Mouse (Mus musculus): ENCODE results near the gene Osbpl10.

Osbpl10 gene

DNA sequence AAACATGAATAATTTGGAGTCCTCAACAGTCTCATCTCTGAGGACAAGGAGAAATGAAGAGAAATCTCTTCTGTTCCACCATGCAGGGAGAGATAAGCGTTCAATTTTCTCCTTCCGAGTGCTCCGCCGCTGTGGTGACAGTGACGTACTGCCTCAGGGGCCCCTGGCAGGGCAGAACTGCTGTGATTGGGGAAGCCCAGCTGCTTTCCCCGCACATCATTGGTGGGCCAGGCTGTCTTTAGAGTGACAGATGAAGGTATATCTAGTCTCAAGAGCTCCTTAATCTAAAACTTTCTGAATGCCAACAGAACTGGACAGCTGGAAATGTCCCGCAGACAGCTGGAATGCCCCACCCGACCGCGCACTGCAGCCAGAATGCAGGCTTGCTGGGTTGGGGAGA lies 118.1 kb downstream of the Osbpl10 start:
- DNase-seq, result no peak

DNA sequence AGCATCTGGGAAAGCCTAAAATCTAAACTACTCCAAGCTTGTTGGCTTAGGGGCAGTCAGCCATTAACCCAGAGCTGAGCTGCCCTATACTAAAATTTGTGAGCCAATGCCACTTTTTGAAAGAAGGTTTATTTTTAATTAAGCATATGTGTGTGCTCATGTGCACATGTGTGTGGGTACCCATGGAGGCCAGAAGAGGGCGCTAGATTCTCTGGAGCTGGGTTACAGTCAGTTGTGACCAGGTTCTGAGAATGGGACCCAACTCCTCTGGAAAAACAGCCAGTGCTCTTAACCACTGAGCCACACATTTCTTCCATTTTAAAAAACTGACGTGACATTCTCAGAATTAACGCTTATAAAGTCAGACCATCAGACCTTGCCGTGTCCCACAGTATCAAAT lies 119.0 kb downstream of the Osbpl10 start:
- DNase-seq, result no peak

DNA sequence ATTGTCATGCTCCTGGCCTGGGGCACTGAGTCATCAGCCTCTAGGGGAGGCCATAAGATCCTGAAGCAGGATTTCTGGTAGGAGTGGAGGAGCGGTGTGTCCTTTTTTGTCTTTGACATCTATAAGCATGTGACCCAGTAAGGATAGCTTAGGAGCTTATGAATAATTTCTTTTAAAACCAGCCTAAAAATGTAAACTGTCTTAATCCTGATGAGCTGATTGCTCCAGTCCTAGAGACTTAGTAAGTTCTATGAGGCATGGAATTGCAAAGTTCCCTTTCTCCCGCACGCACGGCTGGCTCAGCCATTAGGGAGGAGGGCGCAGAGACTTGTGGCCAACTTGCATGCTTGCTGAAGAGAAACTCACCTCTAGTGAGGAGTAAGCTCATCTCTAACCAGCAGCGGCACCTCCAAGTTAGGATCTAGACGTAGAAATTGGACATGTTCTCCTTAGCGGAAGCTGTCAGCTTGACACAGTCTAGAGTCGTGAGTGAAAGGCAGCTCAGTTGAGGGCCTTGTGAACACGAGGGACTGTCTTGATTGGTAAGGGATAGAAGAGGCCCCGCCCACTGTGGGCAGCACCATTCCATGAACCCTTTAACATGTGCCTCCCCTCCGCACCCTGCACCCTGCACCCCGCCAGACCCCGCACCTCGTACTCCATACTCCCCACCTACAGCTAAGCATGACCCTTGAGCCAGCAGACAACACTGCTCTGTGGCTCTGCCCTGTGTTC lies 122.0 kb downstream of the Osbpl10 start:
- no peak for DNase-seq

DNA sequence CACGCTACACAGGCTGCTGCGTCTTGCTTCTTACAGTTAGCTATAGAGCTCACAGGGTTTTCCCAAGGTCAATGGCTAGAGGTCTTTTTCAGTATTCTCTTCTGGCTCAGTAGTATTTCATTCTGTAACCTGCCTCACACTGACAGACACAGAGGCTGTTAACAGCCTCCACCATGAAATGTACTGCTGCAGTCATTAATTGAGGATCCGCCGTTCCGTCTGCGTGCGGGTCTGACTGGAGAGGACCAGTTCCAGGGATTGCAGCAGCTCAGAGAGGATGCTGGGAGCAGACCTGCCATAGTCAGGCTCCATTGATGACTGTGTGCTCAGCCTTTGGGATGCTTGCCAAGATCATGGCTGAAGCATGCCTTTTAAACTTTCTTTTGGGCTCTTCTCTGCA lies 129.1 kb downstream of the Osbpl10 start:
- DNase-seq, result no peak

DNA sequence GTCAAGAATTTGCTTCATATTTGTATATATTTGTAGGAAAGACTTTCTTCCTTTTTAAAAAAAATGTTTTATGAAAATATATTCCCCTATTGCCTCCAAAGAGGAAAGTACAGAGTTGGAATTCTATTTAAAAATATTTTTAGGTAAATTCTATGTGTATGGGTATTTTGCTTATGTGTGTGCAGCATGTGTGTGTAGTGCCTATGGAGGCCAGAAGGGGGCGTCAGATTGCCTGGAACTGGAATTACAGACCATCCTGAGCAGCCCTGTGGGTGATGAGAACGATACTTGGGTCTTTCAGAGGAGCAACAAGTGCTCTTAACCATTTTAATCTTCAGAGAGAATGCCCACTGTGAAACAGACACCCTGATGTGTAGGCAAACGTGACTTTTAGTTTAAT lies 132.3 kb downstream of the Osbpl10 start:
- DNase-seq, result no peak

DNA sequence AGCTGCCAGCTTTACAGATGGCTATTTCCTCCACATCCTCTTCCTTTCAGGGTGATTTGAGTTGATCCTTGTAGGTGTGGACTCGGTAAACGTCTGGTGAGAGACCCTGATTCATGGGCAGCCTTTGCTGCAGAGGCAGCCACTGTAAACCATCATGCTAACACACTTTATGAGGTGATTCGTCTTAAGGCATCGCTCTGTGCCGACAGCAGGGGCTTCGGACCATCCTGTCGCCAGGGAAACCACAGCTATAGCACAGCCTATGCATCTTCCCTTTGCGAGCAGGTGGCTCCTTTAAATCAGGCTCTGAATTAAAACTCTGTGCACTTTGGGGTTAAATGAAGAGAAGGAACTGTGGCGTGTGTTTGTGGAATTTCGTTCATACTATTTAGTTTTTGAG lies 138.9 kb downstream of the Osbpl10 start:
- DNase-seq, result no peak

- no peak for DNase-seq
Measured at GRCm38 (mm10) chr9:115120276-115120675, 141.9 kb downstream of the Osbpl10 start.

DNA sequence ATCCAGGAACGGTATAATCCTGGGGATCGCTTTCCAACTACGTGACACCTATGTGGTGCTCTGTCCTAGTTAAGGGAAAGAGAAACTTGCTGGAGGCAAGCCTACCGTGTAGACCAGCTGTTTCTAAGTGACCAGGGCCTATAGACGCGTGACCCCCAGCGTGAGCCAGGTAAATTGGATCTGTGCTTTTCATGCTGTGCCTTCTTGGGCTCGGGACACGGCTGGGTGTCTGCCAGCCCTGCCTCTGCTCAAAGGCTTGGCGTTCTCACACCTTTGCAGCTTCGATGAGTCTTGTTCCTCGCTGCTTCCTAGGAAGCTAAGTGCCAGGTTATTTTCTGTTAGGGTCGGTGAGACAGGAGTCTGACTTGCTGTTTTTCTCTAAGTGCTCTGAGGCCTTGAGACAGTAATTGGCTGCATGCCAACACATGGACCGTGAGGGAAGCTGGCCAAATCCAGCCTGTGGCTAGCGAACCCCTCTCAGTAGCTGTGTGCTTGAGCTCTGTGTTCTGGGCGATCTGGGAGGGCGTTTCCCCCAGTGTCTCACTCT lies 142.4 kb downstream of the Osbpl10 start:
- DNase-seq, result peak; percentile 30 to 36

GRCm38 (mm10) chr9:115127342-115127741 lies 149.0 kb downstream of the Osbpl10 start:
- DNase-seq, result no peak

GRCm38 (mm10) chr9:115133926-115134325 lies 155.6 kb downstream of the Osbpl10 start:
- no peak for DNase-seq

- no peak for DNase-seq
Measured at GRCm38 (mm10) chr9:115134736-115135135, 156.4 kb downstream of the Osbpl10 start.

GRCm38 (mm10) chr9:115135352-115135751 lies 157.0 kb downstream of the Osbpl10 start:
- DNase-seq, result no peak

DNA sequence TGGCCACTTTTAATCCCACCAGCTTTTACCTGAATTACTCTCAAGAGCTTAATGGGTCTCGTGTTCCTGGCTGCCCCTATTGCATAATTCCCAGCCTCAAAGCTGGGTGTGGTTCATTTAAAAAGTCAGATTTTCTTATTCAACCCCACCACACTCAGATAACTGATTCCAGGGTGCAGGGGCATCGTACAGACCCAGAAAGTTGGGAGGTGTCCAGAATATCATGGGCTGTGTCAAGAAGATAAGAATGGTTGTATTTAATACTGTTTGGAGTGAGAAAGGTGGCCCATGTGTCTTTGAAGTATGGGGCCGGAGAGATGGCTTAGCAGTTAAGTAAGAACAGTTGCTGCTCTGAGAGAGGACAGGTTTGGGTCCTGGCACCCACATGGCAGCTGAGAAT lies 159.5 kb downstream of the Osbpl10 start:
- no peak for DNase-seq

DNA sequence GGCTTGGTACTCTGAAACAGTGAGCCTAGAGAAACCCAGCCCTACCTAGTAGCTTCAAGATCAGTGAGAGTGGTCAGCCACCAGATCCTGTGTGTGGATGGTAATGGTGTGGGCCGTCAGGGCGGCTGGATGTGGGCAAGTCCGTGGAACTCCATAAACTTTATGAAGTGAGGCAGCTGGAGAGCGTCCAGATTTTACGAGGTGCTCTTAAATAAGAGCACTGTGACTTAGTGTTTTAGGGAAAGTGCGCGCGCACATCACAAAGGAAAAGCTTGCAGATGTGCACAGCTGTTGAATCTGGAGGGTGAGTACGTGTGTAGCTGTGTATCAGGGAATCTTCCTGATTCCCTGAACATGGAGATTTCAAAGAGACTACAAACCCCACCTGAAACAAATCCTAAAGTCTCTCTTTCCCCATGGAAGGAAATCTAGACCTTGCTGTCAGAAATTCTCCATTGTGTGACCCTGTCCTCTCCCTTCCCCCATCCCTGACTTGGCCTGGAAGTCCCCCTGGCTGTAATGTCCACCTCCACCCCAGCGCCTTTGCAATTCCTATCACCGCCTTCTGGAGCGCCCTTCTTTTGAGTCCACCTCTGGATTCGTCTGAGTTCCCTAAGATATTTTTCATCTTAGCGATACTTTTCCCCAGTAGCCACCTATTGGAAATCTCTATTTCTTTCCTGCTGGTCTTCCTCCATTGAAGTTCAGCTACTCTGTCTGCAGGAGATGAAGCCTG lies 161.4 kb downstream of the Osbpl10 start:
- no peak for DNase-seq

- DNase-seq, result no peak
Measured at GRCm38 (mm10) chr9:115147141-115147540, 168.8 kb downstream of the Osbpl10 start.

- no peak for DNase-seq
Measured at GRCm38 (mm10) chr9:115147586-115148355, 169.4 kb downstream of the Osbpl10 start.

DNA sequence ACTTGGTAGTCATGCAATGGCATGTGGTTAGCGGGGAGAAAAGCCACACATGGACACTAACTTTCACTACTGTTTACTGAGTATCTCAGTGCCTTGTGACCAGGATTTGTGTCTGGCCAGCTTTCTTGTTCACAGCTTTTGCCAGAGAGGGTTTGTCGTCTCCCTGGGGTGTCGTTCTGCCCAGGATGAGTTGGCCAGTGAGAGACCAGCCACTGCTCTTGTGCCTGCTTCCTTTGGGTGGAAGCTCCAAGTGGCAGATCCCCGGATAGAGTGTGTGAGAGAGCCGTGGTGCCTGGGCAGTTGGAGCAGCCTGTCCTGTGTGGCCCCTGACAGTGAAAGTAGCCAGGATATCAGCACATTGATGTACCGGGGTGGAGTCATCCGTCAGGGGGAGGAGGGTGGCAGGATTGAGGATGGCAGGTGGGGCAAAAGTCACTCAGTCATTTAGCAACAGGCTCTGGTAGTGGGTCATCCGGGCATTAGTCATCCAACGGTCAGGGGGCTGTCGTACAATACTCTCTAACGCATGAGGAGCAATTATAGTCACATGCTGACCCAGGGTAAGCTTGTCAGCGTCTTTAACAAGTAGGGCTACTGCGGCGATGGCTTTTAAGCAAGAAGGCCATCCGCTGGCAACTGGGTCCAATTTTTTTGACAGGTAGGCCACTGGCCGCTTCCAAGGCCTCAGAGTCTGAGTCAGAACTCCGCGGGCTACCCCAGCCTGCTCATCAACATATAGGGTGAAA lies 170.8 kb downstream of the Osbpl10 start:
- DNase-seq, result no peak

GRCm38 (mm10) chr9:115161591-115161990 lies 183.2 kb downstream of the Osbpl10 start:
- peak in 1 of 2 experiments; percentile 8 for DNase-seq

DNA sequence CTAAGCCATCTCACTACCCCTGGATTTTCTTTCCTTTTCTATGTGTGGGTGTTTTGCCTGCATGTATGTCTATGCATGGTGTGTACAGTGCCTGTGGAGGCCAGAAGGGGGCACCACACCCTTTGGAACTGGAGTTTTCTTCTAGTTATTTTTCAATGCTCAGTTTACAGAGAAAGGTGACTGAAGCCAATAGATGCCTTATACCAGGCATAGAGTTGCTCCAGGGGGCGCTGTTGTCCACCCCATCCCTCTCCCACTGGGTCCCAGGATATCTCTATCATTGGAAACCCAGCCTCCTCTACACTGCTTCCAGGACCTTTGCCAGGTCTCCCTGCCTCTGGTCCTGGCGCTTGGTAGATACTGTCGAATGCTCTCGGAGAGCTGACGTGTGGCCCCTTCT lies 184.7 kb downstream of the Osbpl10 start:
- peak; percentile 10 to 16 for DNase-seq

DNA sequence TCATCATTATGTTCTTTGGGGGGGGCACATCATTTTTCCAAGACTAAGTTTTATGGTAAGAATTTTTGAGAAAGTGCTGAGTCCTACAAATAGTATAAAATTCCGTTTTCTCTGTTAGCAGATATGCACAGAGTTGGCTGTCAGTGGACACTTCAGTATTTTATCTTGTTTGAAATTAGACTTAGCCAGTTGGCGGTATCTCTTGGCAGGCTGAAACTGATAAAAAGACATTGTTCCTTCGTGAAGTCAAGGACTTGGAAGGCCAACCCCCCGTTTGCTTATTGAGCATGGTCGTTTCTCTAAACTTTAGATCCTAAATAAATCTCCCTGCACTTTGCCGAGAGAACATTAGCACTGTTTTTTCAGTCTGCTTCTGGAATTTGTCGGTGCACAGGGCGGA lies 185.3 kb downstream of the Osbpl10 start:
- no peak for DNase-seq

GRCm38 (mm10) chr9:115164351-115164750 lies 186.0 kb downstream of the Osbpl10 start:
- no peak for DNase-seq

GRCm38 (mm10) chr9:115165996-115166395 lies 187.6 kb downstream of the Osbpl10 start:
- DNase-seq, result no peak

DNA sequence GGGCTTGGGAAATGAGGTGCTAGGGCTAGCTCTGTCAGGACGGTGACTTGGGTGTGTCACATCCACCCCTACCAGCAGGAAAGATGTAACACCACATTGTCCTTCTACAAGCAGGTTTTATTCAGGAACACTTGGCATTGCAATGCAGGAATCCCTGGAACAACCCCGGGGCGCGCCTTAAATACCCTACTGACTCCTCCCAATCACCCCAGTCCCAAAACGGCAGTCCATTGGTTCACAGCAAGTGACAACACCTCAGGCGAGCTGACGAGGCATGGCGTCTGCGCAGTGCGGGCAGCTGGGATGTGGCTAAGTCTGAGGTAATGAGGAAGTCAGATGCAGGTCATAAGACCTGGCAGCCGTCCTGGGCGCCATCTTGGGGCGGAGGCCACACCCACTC lies 191.2 kb downstream of the Osbpl10 start:
- no peak for DNase-seq
